Mouse (Mus musculus): ENCODE results near the gene Slc35f2. TPM values are rescaled to one million over a fixed set of nuclear protein-coding genes. Genes with fewer than 3 reads are reported as not detected.

Slc35f2 gene
- polyA plus RNA-seq, 1 experiment from 2014 or later = 21.0 TPM

- no peaks in the 10 kb centered on the region for H3K27me3 ChIP-seq (replicated peaks)
- no peaks in the 10 kb centered on the region for H3K9me3 ChIP-seq
- H3K27ac ChIP-seq = no peak overlapping the region
- ATAC-seq = no peak
- no peaks in the 10 kb centered on the region for H3K4me1 ChIP-seq (replicated peaks)
- H3K4me2 ChIP-seq (replicated peaks) = no peak overlapping the region
- no peaks in the 10 kb centered on the region for H3K36me3 ChIP-seq
- no peak overlapping the region for H3K9ac ChIP-seq
- no peak overlapping the region for H3K4me3 ChIP-seq (replicated peaks)
- 70% methylated on average over 1 of the region's 1 CpGs for WGBS
Observed at GRCm38 (mm10) chr9:53793830-53794330, 22.5 kb downstream of the Slc35f2 start.

GRCm38 (mm10) chr9:53794490-53794889 is 23.2 kb downstream of the Slc35f2 start:
- no peaks in the 10 kb centered on the region for H3K9me3 ChIP-seq
- no peak overlapping the region for H3K4me3 ChIP-seq (replicated peaks)
- H3K36me3 ChIP-seq = no peaks in the 10 kb centered on the region
- no peaks in the 10 kb centered on the region for H3K27me3 ChIP-seq (replicated peaks)
- no peaks in the 10 kb centered on the region for H3K4me1 ChIP-seq (replicated peaks)
- H3K4me2 ChIP-seq (replicated peaks) = 0 out of 2 replicates have a peak overlapping the region, but pooled peaks have one; percentile 3
- no peak for ATAC-seq
- WGBS = 38% methylated on average over 9 of the region's 9 CpGs
- H3K27ac ChIP-seq = no peak overlapping the region
- H3K9ac ChIP-seq = no peak overlapping the region

GRCm38 (mm10) chr9:53795351-53795750 is 24.0 kb downstream of the Slc35f2 start:
- H3K27me3 ChIP-seq (replicated peaks) = no peaks in the 10 kb centered on the region
- no peak overlapping the region for H3K27ac ChIP-seq
- no peak overlapping the region for H3K4me3 ChIP-seq (replicated peaks)
- no peaks in the 10 kb centered on the region for H3K9me3 ChIP-seq
- no peak overlapping the region for H3K9ac ChIP-seq
- H3K4me2 ChIP-seq (replicated peaks) = no peak overlapping the region
- H3K36me3 ChIP-seq = no peaks in the 10 kb centered on the region
- ATAC-seq = no peak
- no peaks in the 10 kb centered on the region for H3K4me1 ChIP-seq (replicated peaks)

GRCm38 (mm10) chr9:53796386-53796785 is 25.0 kb downstream of the Slc35f2 start:
- Histone ChIP-seq H3K4me3 (replicated peaks) (no peak overlapping the region), H3K4me2 (replicated peaks) (no peak overlapping the region), H3K36me3 (no peaks in the 10 kb centered on the region), H3K27me3 (replicated peaks) (no peaks in the 10 kb centered on the region), H3K27ac (no peak overlapping the region), H3K4me1 (replicated peaks) (no peaks in the 10 kb centered on the region), H3K9ac (no peak overlapping the region), H3K9me3 (no peaks in the 10 kb centered on the region)
- no peak for ATAC-seq
- 60% methylated on average over 3 of the region's 3 CpGs for WGBS

GRCm38 (mm10) chr9:53797141-53797540 is 25.8 kb downstream of the Slc35f2 start:
- H3K4me3 ChIP-seq (replicated peaks) = no peak overlapping the region
- no peaks in the 10 kb centered on the region for H3K9me3 ChIP-seq
- WGBS = 89% methylated on average over 2 of the region's 2 CpGs
- H3K27me3 ChIP-seq (replicated peaks) = no peaks in the 10 kb centered on the region
- H3K4me2 ChIP-seq (replicated peaks) = no peak overlapping the region
- no peak overlapping the region for H3K27ac ChIP-seq
- no peak overlapping the region for H3K9ac ChIP-seq
- no peaks in the 10 kb centered on the region for H3K36me3 ChIP-seq
- no peaks in the 10 kb centered on the region for H3K4me1 ChIP-seq (replicated peaks)
- ATAC-seq = no peak

GRCm38 (mm10) chr9:53802921-53803320 is 31.6 kb downstream of the Slc35f2 start:
- WGBS = 93% methylated on average over 7 of the region's 7 CpGs
- Histone ChIP-seq H3K36me3 (no peaks in the 10 kb centered on the region), H3K4me1 (replicated peaks) (no peaks in the 10 kb centered on the region), H3K27me3 (replicated peaks) (no peaks in the 10 kb centered on the region), H3K27ac (no peak overlapping the region), H3K4me3 (replicated peaks) (no peak overlapping the region), H3K9me3 (no peaks in the 10 kb centered on the region), H3K4me2 (replicated peaks) (no peak overlapping the region), H3K9ac (no peak overlapping the region)
- no peak for ATAC-seq

GRCm38 (mm10) chr9:53806496-53807086 is 35.3 kb downstream of the Slc35f2 start:
- WGBS = 24% methylated on average over 7 of the region's 7 CpGs
- H3K27me3 ChIP-seq (replicated peaks) = no peaks in the 10 kb centered on the region

GRCm38 (mm10) chr9:53813418-53813817 is 42.1 kb downstream of the Slc35f2 start:
- H3K4me3 ChIP-seq (replicated peaks) = no peak overlapping the region
- no peaks in the 10 kb centered on the region for H3K4me1 ChIP-seq (replicated peaks)
- no peak overlapping the region for H3K9ac ChIP-seq
- 78% methylated on average over 6 of the region's 6 CpGs for WGBS
- H3K27ac ChIP-seq = no peak overlapping the region
- H3K9me3 ChIP-seq = no peaks in the 10 kb centered on the region
- no peaks in the 10 kb centered on the region for H3K36me3 ChIP-seq
- H3K27me3 ChIP-seq (replicated peaks) = no peaks in the 10 kb centered on the region
- ATAC-seq = peak; percentile 84
- no peak overlapping the region for H3K4me2 ChIP-seq (replicated peaks)

More at GRCm38 (mm10) chr9:53806496-53807086, 35.3 kb downstream of the Slc35f2 start:
- Histone ChIP-seq H3K4me1 (replicated peaks) (no peaks in the 10 kb centered on the region), H3K4me3 (replicated peaks) (no peak overlapping the region), H3K36me3 (no peaks in the 10 kb centered on the region), H3K4me2 (replicated peaks) (no peak overlapping the region), H3K9me3 (no peaks in the 10 kb centered on the region), H3K27ac (no peak overlapping the region), H3K9ac (no peak overlapping the region)
- ATAC-seq = no peak

- no peak; the same call in 1 of the 2 replicates for ATAC-seq
- Histone ChIP-seq H3K27me3 (replicated peaks) (no peaks in the 10 kb centered on the region), H3K4me3 (replicated peaks) (no peak overlapping the region), H3K4me1 (replicated peaks) (no peaks in the 10 kb centered on the region), H3K9me3 (no peaks in the 10 kb centered on the region), H3K9ac (no peak overlapping the region), H3K4me2 (replicated peaks) (no peak overlapping the region), H3K36me3 (no peaks in the 10 kb centered on the region), H3K27ac (no peak overlapping the region)
- WGBS = 35% methylated on average over 4 of the region's 4 CpGs
Observed at GRCm38 (mm10) chr9:53818760-53819159, 47.4 kb downstream of the Slc35f2 start.

GRCm38 (mm10) chr9:53825318-53825717 is 54.0 kb downstream of the Slc35f2 start:
- ATAC-seq = peak; percentile 62
- H3K4me1 ChIP-seq (replicated peaks) = peaks cover 4% of the 10 kb centered on the region; the same call in 1 of the 2 replicates
- no peak overlapping the region for H3K27ac ChIP-seq
- H3K36me3 ChIP-seq = no peaks in the 10 kb centered on the region
- 7% methylated on average over 9 of the region's 9 CpGs for WGBS
- no peak overlapping the region for H3K4me2 ChIP-seq (replicated peaks)
- no peaks in the 10 kb centered on the region for H3K27me3 ChIP-seq (replicated peaks)
- H3K9ac ChIP-seq = no peak overlapping the region
- no peak overlapping the region for H3K4me3 ChIP-seq (replicated peaks)
- no peaks in the 10 kb centered on the region for H3K9me3 ChIP-seq

- Histone ChIP-seq H3K36me3 (no peaks in the 10 kb centered on the region), H3K9ac (peak overlapping the region; percentile 43), H3K9me3 (no peaks in the 10 kb centered on the region), H3K27me3 (replicated peaks) (no peaks in the 10 kb centered on the region), H3K4me3 (replicated peaks) (peak overlapping the region; percentile 38), H3K4me1 (replicated peaks) (peaks cover 4% of the 10 kb centered on the region; the same call in 1 of the 2 replicates), H3K27ac (no peak overlapping the region), H3K4me2 (replicated peaks) (peak overlapping the region; percentile 67)
- peak; percentile 55; the same call in 1 of the 2 replicates for ATAC-seq
- 16% methylated on average over 14 of the region's 14 CpGs for WGBS
Observed at GRCm38 (mm10) chr9:53829081-53829865, 57.9 kb downstream of the Slc35f2 start.

- Histone ChIP-seq H3K9ac (peak overlapping the region; percentile 43), H3K4me3 (replicated peaks) (peak overlapping the region; percentile 38), H3K9me3 (no peaks in the 10 kb centered on the region), H3K4me2 (replicated peaks) (peak overlapping the region; percentile 67), H3K4me1 (replicated peaks) (peaks cover 4% of the 10 kb centered on the region; the same call in 1 of the 2 replicates), H3K36me3 (no peaks in the 10 kb centered on the region), H3K27me3 (replicated peaks) (no peaks in the 10 kb centered on the region), H3K27ac (no peak overlapping the region)
- 22% methylated on average over 2 of the region's 2 CpGs for WGBS
- ATAC-seq = 0 out of 2 replicates have a peak, but pooled peaks have one; percentile 17
Observed at GRCm38 (mm10) chr9:53829866-53830209, 58.5 kb downstream of the Slc35f2 start.

Measured in intestine, embryonic 15.5 days (tissue).